Mouse (Mus musculus) kidney, postnatal 0 days (tissue): Measurements from ENCODE around the gene Fastkd5. TPM values are rescaled to one million over a fixed set of nuclear protein-coding genes. Genes with fewer than 3 reads are reported as not detected.
"Not testable (repeated sequence)": the region's sequence is repeated elsewhere in the genome, so short reads cannot be mapped to it uniquely, and the experiment has no call there.

ENCODE experiments used
- ATAC-seq: fragments of 200-750 bp; cut with Nextera tagmentation; replicated peaks from 2 replicates; pipeline ENCODE4 v1.8.0; 2017; ENCODE audit warnings: low read depth, moderate number of reproducible peaks, moderate TSS enrichment, moderate library complexity; ENCODE audit not compliant: low FRiP score
- DNase-seq: peaks from one replicate; pipeline ENCODE4 v3.0.0-alpha.2; 2016; ENCODE audit warnings: low spot score
- H3K27ac ChIP-seq: fragments of 300-500 bp; sonication (generic); 2 replicates; pipeline ENCODE4 v1.5.1; 2014; ENCODE audit warnings: mild to moderate bottlenecking
- H3K27me3 ChIP-seq: fragments of 300-500 bp; sonication (generic); 2 replicates; pipeline ENCODE4 v1.6.1; 2014; ENCODE audit warnings: low read length, mixed read lengths; ENCODE audit not compliant: insufficient read depth
- H3K36me3 ChIP-seq: fragments of 300-500 bp; sonication (generic); 2 replicates; pipeline ENCODE4 v1.6.1; 2014; ENCODE audit warnings: low read length, mixed read lengths; ENCODE audit not compliant: insufficient read depth
- H3K4me1 ChIP-seq: fragments of 300-500 bp; sonication (generic); replicated peaks from 2 replicates; pipeline ENCODE4 v1.6.1; 2014; ENCODE audit warnings: antibody characterized with exemption, low read length, mixed read lengths; ENCODE audit not compliant: insufficient read depth
- H3K4me2 ChIP-seq: fragments of 300-500 bp; sonication (generic); 2 replicates; pipeline ENCODE4 v1.6.1; 2014; ENCODE audit warnings: mild to moderate bottlenecking, low read length, moderate library complexity, mixed read lengths
- H3K4me3 ChIP-seq: fragments of 300-500 bp; sonication (generic); replicated peaks from 2 replicates; pipeline ENCODE4 v1.5.1; 2014; ENCODE audit warnings: low read depth, low read length
- H3K9ac ChIP-seq: fragments of 300-500 bp; sonication (generic); 2 replicates; pipeline ENCODE4 v1.6.1; 2014; ENCODE audit warnings: low read depth, low read length
- H3K9me3 ChIP-seq: fragments of 300-500 bp; sonication (generic); replicated peaks from 2 replicates; pipeline ENCODE4 v1.6.1; 2016; ENCODE audit warnings: low read length, inconsistent platforms, mixed read lengths
- CTCF ChIP-seq: IDR thresholded peaks from 2 replicates; pipeline ENCODE4 v1.5.1; 2016; ENCODE audit warnings: antibody characterized with exemption, low read depth, mild to moderate bottlenecking, moderate library complexity
- WGBS: fragments of 180-500 bp; shearing (Covaris S2); extraction: QIAGEN DNeasy Blood & Tissue Kit; methylation state at CpG from one replicate; pipeline ENCODE4 v1.1.7; 2014; 5-methylcytosine and 5-hydroxymethylcytosine counted together
- polyA plus RNA-seq: library from polyadenylated mRNA; unstranded; fragments of >200 nt; fragmentation: Nextera tagmentation; extraction: Ambion mirVana; gene quantifications from 2 replicates; pipeline ENCODE4 v1.2.1, GENCODE M21; 2015

The Fastkd5 gene
- polyA plus RNA-seq, 1 experiment from 2014 or later: 12.4 TPM

- H3K4me2 ChIP-seq: peak overlapping the region; percentile 53; the same call in 1 of the 2 replicates
- no peaks in the 10 kb centered on the region for H3K36me3 ChIP-seq
- DNase-seq: no peak
- no peak for TF ChIP-seq CTCF
- peak overlapping the region; percentile 28 for H3K4me3 ChIP-seq
- H3K27ac ChIP-seq: no peak overlapping the region
- no peaks in the 10 kb centered on the region for H3K9me3 ChIP-seq
- 12% methylated on average over 9 of the region's 9 CpGs for WGBS
- H3K27me3 ChIP-seq: peaks cover 53% of the 10 kb centered on the region
- H3K4me1 ChIP-seq: peaks cover 16% of the 10 kb centered on the region
- H3K9ac ChIP-seq: no peak overlapping the region
- no peak for ATAC-seq
These were observed 52.8 kb downstream of the Fastkd5 start for GRCm38 (mm10) chr2:130577021-130577420.

DNA sequence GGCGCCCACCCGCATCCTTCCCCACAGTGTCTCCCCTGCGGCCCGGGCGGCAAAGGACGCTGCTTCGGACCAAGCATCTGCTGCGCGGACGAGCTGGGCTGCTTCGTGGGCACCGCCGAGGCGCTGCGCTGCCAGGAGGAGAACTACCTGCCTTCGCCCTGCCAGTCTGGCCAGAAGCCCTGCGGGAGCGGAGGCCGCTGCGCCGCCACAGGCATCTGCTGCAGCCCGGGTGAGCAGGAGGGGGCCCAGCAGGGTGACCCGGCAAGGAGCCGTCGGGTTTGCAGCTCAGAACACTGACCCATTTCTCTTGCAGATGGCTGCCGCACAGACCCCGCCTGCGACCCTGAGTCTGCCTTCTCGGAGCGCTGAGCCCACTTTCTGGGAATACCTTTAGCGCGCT, 53.3 kb downstream of the Fastkd5 start:
- peaks cover 48% of the 10 kb centered on the region for H3K27me3 ChIP-seq
- not testable (repeated sequence) for H3K9me3 ChIP-seq
- 5% methylated on average over 26 of the region's 32 CpGs for WGBS

DNA sequence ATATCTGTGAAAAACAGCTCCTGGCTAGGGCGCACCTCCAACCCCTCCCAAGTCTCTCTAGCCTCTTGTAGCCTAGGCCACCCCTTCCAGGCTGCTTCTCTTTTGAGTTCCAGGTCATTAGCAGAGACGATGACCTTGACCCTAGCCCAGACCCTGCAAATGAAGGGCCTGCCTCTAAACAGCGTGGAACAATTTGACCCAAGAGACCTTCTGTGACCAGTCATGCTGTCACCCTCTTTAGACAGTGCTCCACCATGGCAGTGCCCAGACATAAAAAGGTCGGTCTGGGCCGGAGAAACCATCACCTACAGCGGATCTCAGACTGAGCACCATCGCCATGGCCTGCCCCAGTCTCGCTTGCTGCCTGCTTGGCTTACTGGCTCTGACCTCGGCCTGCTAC, 54.0 kb downstream of the Fastkd5 start, which contains the start of gene Oxt:
Oxt (plus strand) TSS at position 301 of the 400 bp plus-strand sequence.
- Histone ChIP-seq H3K4me3 (peak within 1 kb of the TSS; percentile 28), H3K4me1 (peaks cover 13% of the 10 kb centered on the region), H3K9me3 (no peaks in the 10 kb centered on the region), H3K36me3 (no peaks in the 10 kb centered on the region), H3K27me3 (peaks cover 46% of the 10 kb centered on the region), H3K27ac (no peak within 1 kb of the TSS), H3K9ac (0 out of 2 replicates have a peak within 1 kb of the TSS, but pooled peaks have one; percentile 18), H3K4me2 (peak within 1 kb of the TSS; percentile 53)
- no peak for TF ChIP-seq CTCF
- 48% methylated on average over 9 of the region's 9 CpGs for WGBS
- DNase-seq (no peak), ATAC-seq (no peak)

More for the DNA sequence above, 53.3 kb downstream of the Fastkd5 start:
- H3K36me3 ChIP-seq, H3K27ac ChIP-seq, ATAC-seq, DNase-seq: not testable (repeated sequence)
- peak overlapping the region; percentile 53 for H3K4me2 ChIP-seq
- 0 out of 2 replicates have a peak overlapping the region, but pooled peaks have one; percentile 18 for H3K9ac ChIP-seq
- H3K4me1 ChIP-seq: peaks cover 16% of the 10 kb centered on the region
- H3K4me3 ChIP-seq: peak overlapping the region; percentile 28

GRCm38 (mm10) chr2:130574960-130575359, 54.9 kb downstream of the Fastkd5 start:
- DNase-seq (no peak), ATAC-seq (no peak)
- no peak overlapping the region for H3K27ac ChIP-seq
- WGBS: 87% methylated on average over 5 of the region's 5 CpGs
- TF ChIP-seq CTCF: 0 out of 2 replicates have a peak, but pooled peaks have one; percentile 12
- no peak overlapping the region for H3K4me2 ChIP-seq
- H3K4me3 ChIP-seq: no peak overlapping the region
- H3K9ac ChIP-seq: no peak overlapping the region
- H3K36me3 ChIP-seq: no peaks in the 10 kb centered on the region
- H3K27me3 ChIP-seq: peaks cover 39% of the 10 kb centered on the region
- 0 out of 2 replicates have a peak, but pooled peaks cover 6% of the 10 kb centered on the region for H3K4me1 ChIP-seq
- no peaks in the 10 kb centered on the region for H3K9me3 ChIP-seq

GRCm38 (mm10) chr2:130569926-130570325, 59.9 kb downstream of the Fastkd5 start:
- Histone ChIP-seq H3K4me3 (no peak overlapping the region), H3K9ac (no peak overlapping the region), H3K27me3 (no peaks in the 10 kb centered on the region), H3K4me2 (no peak overlapping the region), H3K4me1 (no peaks in the 10 kb centered on the region), H3K9me3 (no peaks in the 10 kb centered on the region), H3K27ac (no peak overlapping the region), H3K36me3 (peaks cover 10% of the 10 kb centered on the region; the same call in 1 of the 2 replicates)
- no peak for ATAC-seq
- DNase-seq: no peak
- no peak for TF ChIP-seq CTCF

DNA sequence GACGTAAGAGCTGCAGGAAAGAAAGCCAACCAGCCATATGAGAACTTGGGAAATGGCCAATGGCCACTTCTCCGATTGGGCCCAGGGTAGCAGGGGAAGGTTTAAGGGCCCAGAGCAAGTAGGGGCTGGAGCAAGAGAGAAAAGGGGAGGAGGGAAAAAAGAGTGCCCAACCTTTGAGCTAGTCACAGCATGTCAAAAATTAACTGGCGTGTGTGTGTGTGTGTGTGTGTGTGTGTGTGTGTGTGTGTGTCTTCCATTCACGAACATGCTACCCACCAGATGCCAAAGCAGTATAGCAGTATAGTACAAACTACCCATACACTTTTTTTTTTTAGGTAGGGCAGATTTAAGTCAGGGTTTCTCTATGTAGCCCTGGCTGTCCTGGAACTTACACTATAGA, 60.9 kb downstream of the Fastkd5 start:
- Histone ChIP-seq H3K9me3 (no peaks in the 10 kb centered on the region), H3K4me2 (no peak overlapping the region), H3K9ac (no peak overlapping the region), H3K36me3 (peaks cover 10% of the 10 kb centered on the region; the same call in 1 of the 2 replicates), H3K27ac (no peak overlapping the region), H3K4me3 (no peak overlapping the region), H3K27me3 (no peaks in the 10 kb centered on the region), H3K4me1 (peaks cover 7% of the 10 kb centered on the region; the same call in 1 of the 2 replicates)
- ATAC-seq (no peak), DNase-seq (no peak)
- TF ChIP-seq CTCF: no peak
- WGBS: 62% methylated on average over 4 of the region's 4 CpGs

DNA sequence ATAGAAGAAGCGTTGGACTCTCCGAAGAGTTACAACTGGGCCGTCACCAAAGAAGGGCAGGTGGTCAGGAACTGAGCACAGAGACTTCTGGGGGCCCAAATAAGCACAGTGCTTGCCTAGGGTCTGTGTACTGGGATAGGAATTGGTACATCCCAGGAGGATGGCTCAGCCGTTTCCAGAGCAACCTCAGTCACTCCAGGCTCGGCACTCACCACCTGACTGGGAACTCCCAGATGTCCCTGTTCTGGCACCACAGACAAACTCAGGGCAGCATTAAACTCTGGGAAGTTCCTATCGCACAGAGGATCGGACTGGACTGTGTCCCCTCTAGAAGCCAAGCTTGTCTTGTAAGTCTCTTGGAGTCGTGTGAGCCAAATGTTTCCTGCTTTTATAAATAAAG, 64.8 kb downstream of the Fastkd5 start:
- H3K4me3 ChIP-seq: no peak overlapping the region
- no peak overlapping the region for H3K27ac ChIP-seq

More for the DNA sequence above, 64.8 kb downstream of the Fastkd5 start:
- ATAC-seq (no peak), DNase-seq (no peak)
- WGBS: 81% methylated on average over 8 of the region's 8 CpGs
- Histone ChIP-seq H3K27me3 (no peaks in the 10 kb centered on the region), H3K4me1 (peaks cover 10% of the 10 kb centered on the region; the same call in 1 of the 2 replicates), H3K9ac (peak overlapping the region; percentile 87; the same call in 1 of the 2 replicates), H3K4me2 (no peak overlapping the region), H3K36me3 (peaks cover 10% of the 10 kb centered on the region; the same call in 1 of the 2 replicates), H3K9me3 (no peaks in the 10 kb centered on the region)
- no peak for TF ChIP-seq CTCF
